Mouse (Mus musculus) cerebellum, adult 2 months (tissue): ENCODE results near the gene Nub1. TPM values are rescaled to one million over a fixed set of nuclear protein-coding genes. Genes with fewer than 3 reads are reported as not detected.

ENCODE experiments used
- DNase-seq, 2 experiments: peaks; one replicate each; pipeline ENCODE4 v3.0.0; 2021
- H3K27ac ChIP-seq: fragments of 200-500 bp; 2 replicates; pipeline ENCODE4 v1.5.1; 2012; ENCODE audit warnings: low read length, control low read depth, inconsistent platforms; ENCODE audit not compliant: insufficient read depth
- H3K27me3 ChIP-seq: fragments of 200-500 bp; 2 replicates; pipeline ENCODE4 v1.6.1; 2012; ENCODE audit warnings: inconsistent platforms, mild to moderate bottlenecking, low read length, moderate library complexity; ENCODE audit not compliant: control insufficient read depth, insufficient read depth
- H3K4me1 ChIP-seq: fragments of 200-500 bp; 2 replicates; pipeline ENCODE4 v1.6.1; 2011; ENCODE audit warnings: low read length; ENCODE audit not compliant: control insufficient read depth, insufficient read depth
- H3K4me3 ChIP-seq: fragments of 200-500 bp; replicated peaks from 2 replicates; pipeline ENCODE3; 2011; ENCODE audit warnings: mild to moderate bottlenecking, low read depth, low read length, control low read depth; ENCODE audit not compliant: insufficient read depth
- CTCF ChIP-seq: fragments of 200-500 bp; IDR thresholded peaks from 2 replicates; pipeline ENCODE4 v1.5.1; 2011; ENCODE audit warnings: low read depth, mild to moderate bottlenecking, control low read depth, low read length, moderate library complexity, borderline replicate concordance; ENCODE audit not compliant: insufficient read depth
- POLR2A ChIP-seq: fragments of 200-500 bp; IDR thresholded peaks from 2 replicates; pipeline ENCODE4 v1.6.1; 2011; ENCODE audit warnings: low read length, control low read depth, borderline replicate concordance; ENCODE audit not compliant: insufficient read depth
- WGBS: fragments of 180-500 bp; shearing (Covaris S2); methylation state at CpG from one replicate; pipeline ENCODE4 v1.1.7; 2018; 5-methylcytosine and 5-hydroxymethylcytosine counted together
- polyA plus RNA-seq: library from polyadenylated mRNA; depleted of rRNA; stranded (reverse); fragments of >200 nt; gene quantifications from 2 replicates; pipeline ENCODE4 v1.2.3, GENCODE M21; 2012

Nub1 gene
- polyA plus RNA-seq, 1 experiment, result 80.4 TPM

DNA sequence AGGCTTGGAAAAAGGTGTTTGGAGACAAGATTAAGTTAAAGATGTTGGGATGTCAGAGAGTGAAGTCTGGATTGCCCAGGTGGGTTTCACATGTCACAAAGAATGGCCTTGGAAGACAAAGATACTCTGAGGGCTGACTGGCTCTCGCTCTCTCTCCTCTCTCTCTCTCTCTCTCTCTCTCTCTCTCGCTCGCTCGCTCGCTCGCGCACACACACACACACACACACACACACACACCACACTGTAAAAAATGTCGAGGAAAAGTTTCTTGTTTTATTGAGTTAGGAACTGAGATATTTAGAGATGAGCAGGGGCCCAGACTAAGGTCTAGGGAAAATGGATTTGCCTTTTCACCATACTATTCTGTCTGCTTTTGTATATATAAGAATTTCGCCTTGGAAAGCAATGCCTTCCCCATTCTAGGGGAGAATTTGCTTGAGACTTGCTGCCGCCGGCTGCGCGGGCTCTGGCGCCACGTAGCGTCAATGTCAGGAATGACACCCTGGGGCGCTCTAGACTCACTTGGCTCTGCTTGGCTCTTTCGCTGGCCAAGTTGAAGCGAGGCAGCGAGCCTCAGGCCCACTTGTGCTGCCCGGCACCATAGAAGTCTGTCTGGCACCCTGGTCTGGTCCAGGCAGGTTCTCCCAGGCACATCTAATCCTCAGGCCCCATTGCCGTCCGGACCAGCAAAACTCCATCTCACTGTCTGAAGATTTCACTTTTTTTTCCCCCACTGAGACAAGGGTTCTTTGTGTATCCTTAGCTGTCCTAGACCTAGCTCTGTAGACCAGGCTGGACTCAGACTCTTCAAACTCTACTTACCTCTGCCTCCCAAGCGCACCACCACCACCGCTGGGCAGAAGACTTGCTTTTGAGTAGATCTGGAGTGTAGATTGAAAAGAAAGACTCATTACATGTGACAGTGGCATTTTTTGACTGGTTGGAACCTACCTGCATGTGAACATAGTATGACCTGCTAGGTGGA, 33.3 kb upstream of the Nub1 start:
- DNase-seq, result peak; percentile 81 to 90
- H3K4me3 ChIP-seq, result no peak overlapping the region
- TF ChIP-seq POLR2A, result no peak
- peak; percentile 97 for TF ChIP-seq CTCF
- no peaks in the 10 kb centered on the region for H3K27me3 ChIP-seq
- H3K4me1 ChIP-seq, result no peaks in the 10 kb centered on the region; the same call in none of the 2 replicates
- WGBS, result 19% methylated on average over 25 of the region's 25 CpGs
- H3K27ac ChIP-seq, result no peak overlapping the region

DNA sequence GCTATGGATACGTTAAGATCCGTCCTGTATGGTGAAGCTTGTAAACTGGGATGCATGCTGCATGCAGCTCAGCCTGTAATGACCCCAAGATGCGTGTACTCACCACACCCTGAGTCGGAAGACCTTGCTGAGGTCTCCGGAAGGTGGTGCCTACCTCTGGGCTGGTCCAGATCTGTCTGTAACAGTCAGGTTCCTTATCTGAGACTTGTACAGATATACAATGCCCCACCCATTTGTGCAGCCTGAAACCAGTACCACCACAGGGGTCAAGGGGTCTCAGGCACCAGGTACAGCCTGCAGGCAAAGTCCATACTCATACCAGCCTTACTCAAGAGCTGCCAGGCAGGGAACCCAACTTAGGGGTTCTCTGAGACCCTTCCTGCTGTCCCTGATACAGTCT, 32.6 kb upstream of the Nub1 start:
- Histone ChIP-seq H3K27me3 (no peaks in the 10 kb centered on the region), H3K4me3 (no peak overlapping the region), H3K27ac (no peak overlapping the region), H3K4me1 (no peaks in the 10 kb centered on the region; the same call in none of the 2 replicates)
- WGBS, result 94% methylated on average over 5 of the region's 5 CpGs
- no peak for TF ChIP-seq POLR2A
- DNase-seq, result no peak

- no peaks in the 10 kb centered on the region for H3K27me3 ChIP-seq
- H3K4me3 ChIP-seq, result no peak overlapping the region
- H3K27ac ChIP-seq, result no peak overlapping the region
- no peak for DNase-seq
- H3K4me1 ChIP-seq, result no peaks in the 10 kb centered on the region; the same call in 1 of the 2 replicates
- TF ChIP-seq CTCF, result no peak
- no peak for TF ChIP-seq POLR2A
- WGBS, result 91% methylated on average over 6 of the region's 6 CpGs
Measured at GRCm38 (mm10) chr5:24654491-24654890, 30.8 kb upstream of the Nub1 start.

DNA sequence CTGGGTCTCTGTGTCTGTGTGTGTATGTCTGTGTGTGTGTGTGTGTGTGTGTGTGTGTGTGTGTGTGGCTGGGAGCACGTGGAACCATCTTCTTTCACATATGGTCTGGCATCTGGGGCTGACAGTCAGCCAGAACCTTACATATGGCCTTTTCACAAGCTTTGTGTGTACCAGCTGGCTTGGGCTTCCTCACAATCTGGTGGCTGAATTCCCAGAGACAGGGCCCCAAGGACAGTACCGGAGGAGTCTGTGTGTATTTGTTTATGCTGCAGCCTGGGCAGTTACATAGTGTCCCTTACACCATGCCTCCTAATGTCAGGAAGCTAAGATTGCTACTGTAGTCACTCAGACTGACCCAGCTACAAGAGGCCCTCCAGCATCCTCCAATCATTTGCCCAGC, 28.2 kb upstream of the Nub1 start:
- WGBS, result 2% methylated on average over 2 of the region's 2 CpGs
- H3K4me1 ChIP-seq, result no peaks in the 10 kb centered on the region; the same call in 1 of the 2 replicates
- no peaks in the 10 kb centered on the region for H3K27me3 ChIP-seq
- H3K4me3 ChIP-seq, result no peak overlapping the region
- DNase-seq, result peak; percentile 42 to 54
- no peak overlapping the region for H3K27ac ChIP-seq
- TF ChIP-seq POLR2A (no peak), CTCF (no peak)

DNA sequence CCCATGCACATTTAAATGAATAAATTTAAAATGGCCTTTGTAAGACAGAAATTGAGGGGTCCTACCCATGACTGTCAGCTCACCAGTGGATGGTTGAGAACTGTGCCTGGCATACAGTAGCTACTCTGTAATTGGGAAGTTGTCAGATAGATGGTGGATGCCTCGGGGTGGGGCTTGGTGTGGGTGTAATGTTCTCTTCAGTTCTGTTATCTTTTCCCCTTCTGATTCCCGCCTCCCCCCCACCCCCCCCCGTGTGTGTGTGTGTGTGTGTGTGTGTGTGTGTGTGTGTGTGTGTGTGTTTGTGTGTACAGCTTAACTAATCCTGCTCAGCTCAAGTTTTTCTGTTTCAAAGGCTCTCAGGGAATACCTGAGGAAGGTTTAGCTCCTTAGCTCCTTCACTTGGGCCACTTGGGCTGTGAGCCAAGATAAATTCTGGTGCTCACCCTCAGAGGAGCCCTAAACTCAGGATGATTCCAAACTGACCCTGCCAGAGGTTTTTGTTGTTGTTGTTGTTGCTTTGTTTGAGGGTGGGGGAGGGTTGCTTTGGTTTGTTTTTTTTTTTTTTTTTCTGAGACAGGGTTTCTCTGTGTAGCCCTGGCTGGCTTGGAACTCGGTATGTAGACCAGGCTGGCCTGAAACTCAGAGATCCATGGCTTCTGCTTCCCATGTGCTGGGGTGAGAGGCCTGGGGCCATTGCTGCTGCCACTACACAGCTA, 25.5 kb upstream of the Nub1 start:
- no peaks in the 10 kb centered on the region; the same call in 1 of the 2 replicates for H3K4me1 ChIP-seq

DNA sequence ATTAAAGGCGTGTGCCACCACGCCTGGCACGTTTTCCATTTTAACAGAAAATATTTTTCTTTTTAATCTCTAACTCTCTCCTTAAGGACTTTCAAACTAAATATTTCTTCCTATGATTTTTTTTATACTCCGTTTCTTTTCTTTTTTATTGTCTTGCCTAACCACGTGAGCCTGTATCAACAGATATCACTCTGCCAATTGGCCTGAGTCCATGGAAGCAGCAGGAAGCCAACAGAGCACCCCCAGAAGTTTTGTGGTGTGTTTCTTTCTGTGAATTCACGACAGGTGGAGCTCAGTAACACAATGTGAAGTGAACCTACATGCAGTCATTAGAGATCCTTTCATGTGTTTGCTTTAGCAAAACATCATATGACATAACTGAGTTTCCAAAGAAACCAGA, 23.9 kb upstream of the Nub1 start:
- Histone ChIP-seq H3K27me3 (no peaks in the 10 kb centered on the region), H3K4me3 (no peak overlapping the region), H3K4me1 (no peaks in the 10 kb centered on the region; the same call in 1 of the 2 replicates), H3K27ac (no peak overlapping the region)
- WGBS, result 66% methylated on average over 6 of the region's 6 CpGs
- no peak for DNase-seq
- no peak for TF ChIP-seq CTCF
- TF ChIP-seq POLR2A, result no peak

More for the DNA sequence above, 25.5 kb upstream of the Nub1 start:
- no peaks in the 10 kb centered on the region for H3K27me3 ChIP-seq
- TF ChIP-seq POLR2A, result no peak
- TF ChIP-seq CTCF, result no peak
- no peak overlapping the region for H3K27ac ChIP-seq
- 59% methylated on average over 3 of the region's 4 CpGs for WGBS
- no peak for DNase-seq
- H3K4me3 ChIP-seq, result no peak overlapping the region

GRCm38 (mm10) chr5:24674238-24674637, 11.1 kb upstream of the Nub1 start:
- TF ChIP-seq POLR2A (no peak), CTCF (peak; percentile 97)
- no peaks in the 10 kb centered on the region for H3K27me3 ChIP-seq
- DNase-seq, result peak; percentile 82 to 91
- H3K4me1 ChIP-seq, result no peaks in the 10 kb centered on the region
- H3K4me3 ChIP-seq, result no peak overlapping the region
- 17% methylated on average over 4 of the region's 4 CpGs for WGBS
- H3K27ac ChIP-seq, result no peak overlapping the region

GRCm38 (mm10) chr5:24681436-24681835, 3.9 kb upstream of the Nub1 start:
- no peak for DNase-seq
- Histone ChIP-seq H3K4me3 (no peak overlapping the region), H3K27ac (no peak overlapping the region), H3K4me1 (0 out of 2 replicates have a peak, but pooled peaks cover 2% of the 10 kb centered on the region), H3K27me3 (no peaks in the 10 kb centered on the region)
- WGBS, result 62% methylated on average over 1 of the region's 1 CpGs
- TF ChIP-seq POLR2A (no peak), CTCF (no peak)
